Mouse (Mus musculus) brain, embryonic 18.5 days (tissue): ENCODE results near the gene Rbm28.
"Not testable (repeated sequence)": the region's sequence is repeated elsewhere in the genome, so short reads cannot be mapped to it uniquely, and the experiment has no call there.

Experiments
- DNase-seq: peaks from one replicate; pipeline ENCODE4 v3.0.0-alpha.2; 2012; ENCODE audit warnings: low read depth, low spot score

Rbm28 gene

GRCm38 (mm10) chr6:29193961-29194750 is 29.4 kb upstream of the Rbm28 start:
- no peak for DNase-seq

DNA sequence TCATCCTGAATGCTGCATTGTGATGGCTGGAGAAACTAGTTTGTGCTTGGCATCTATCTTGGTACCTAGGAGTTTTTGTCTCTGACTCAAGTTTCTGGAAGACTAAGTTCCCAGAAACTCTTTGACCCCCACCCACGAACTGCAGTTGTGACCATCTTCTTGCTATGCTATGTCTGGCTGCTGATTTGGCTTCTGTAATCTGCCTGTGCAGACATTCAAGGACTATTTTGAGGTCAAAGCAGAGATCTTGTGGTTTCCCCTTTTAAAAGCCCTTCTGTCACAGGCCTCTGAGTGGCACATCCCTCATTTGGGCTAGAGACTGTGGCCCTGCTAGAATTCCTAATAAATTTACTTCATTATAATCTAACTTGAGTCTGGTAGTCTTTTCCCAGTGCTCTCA is 23.1 kb upstream of the Rbm28 start:
- DNase-seq: no peak

DNA sequence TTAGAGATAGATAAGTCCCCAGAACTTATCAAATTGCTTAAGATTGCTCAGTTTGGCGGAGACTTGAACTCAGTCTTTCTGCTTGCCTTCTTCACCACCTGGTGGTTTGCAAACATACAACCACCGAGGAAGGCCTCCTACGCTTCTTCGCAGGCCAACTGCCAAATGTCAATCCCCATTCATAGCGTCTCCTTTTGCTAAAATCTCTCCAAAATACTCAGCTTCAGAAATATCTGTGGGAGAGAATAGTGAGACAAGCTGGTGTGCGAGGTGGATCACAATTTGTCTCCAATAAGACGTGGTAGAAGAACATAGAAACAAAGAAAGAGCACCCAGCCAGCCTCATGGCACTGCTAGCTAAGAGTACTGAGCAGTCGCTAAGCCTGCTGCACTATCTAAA is 15.0 kb upstream of the Rbm28 start:
- no peak for DNase-seq

GRCm38 (mm10) chr6:29178888-29179658 is 14.3 kb upstream of the Rbm28 start, which contains the start of gene Prrt4:
Gene Prrt4 (minus strand): TSS chr6:29179584.
- peak; percentile 56 for DNase-seq

DNA sequence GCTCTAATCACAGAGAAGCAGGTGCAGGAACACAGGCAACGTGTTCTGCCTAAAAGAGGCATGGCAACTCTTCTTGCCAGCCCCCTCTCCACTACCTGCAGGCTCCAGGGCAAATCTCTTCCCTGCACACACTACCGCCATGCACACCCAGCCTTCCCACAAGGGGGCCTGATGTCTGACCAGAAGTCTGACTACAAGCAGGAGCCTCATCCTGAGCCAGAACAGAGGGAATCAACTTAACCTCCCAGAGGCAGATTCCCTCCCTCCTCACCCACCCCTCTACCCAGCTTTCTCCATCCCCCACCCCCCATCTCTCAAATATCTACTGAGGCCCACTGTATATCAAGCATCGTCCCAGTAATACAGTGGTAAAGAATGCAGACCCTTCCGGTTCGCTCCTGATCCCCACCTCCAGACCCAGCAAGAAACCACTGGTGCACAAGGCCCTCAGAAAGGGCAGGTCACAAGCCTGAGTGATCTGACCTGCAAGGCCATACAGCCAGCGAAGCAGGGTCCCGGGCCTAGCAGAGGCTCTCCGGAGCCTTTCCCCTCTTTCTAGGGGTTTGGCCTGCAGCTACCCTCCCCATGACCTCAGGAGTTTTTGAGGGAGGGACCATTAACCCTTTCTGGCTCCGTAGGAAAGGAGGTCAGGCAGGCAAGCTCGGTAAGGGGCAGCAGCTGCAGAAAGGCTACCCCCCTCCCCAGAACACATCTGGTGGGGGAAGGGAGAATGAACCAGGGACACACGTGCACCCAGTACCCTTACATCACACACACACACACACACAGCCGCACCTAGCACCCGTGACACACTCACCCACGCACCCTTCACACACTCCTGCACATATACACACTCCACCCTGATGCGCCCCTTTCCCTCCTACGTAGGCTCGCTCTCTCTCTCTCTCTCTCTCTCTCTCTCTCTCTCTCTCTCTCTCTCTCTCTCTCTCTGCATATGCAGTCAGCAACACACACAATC is 13.4 kb upstream of the Rbm28 start:
- no peak for DNase-seq

GRCm38 (mm10) chr6:29175113-29175512 is 10.3 kb upstream of the Rbm28 start:
- no peak for DNase-seq

DNA sequence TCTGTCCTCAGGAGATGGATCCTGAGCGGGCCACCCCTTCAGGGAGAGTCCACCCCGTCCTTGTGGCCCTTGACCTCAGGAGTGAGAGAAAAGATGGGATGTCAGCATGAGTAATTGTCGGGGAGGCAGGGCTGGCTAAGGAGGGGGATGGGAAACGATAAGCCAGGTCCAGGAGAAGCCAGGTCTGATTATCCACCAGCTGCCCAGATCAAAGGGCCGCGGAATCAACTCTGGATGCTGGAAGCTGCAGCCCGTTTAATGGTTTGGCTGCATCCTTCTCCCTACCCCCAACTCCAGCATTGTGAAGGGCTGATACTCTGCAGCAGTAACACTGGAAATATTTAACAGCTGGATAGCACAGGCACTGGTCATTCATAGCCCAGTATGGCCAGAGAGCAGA is 9.6 kb upstream of the Rbm28 start:
- no peak for DNase-seq

DNA sequence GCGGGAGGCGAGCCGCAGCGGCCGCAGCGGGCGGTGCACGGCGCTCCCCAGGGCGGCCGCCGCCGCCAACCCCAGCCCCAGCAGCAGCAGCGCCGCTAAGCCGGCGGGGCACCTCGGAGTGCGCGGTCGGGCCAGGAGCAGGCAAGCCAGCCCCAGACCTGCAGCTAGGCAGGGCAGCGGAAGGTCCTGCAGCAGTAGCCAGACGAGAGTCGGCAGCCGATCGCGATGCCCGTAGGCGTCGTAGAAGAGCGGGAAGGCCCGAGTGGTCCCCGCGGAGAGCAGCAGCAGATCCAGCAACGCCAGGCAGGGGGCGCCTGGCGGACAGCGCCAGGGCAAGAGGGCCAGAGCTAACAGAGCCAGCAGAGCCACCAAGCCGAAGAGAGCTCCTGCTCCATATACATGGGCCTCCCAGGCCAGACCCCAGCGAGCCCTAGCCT is 6.2 kb upstream of the Rbm28 start:
- DNase-seq: no peak

DNA sequence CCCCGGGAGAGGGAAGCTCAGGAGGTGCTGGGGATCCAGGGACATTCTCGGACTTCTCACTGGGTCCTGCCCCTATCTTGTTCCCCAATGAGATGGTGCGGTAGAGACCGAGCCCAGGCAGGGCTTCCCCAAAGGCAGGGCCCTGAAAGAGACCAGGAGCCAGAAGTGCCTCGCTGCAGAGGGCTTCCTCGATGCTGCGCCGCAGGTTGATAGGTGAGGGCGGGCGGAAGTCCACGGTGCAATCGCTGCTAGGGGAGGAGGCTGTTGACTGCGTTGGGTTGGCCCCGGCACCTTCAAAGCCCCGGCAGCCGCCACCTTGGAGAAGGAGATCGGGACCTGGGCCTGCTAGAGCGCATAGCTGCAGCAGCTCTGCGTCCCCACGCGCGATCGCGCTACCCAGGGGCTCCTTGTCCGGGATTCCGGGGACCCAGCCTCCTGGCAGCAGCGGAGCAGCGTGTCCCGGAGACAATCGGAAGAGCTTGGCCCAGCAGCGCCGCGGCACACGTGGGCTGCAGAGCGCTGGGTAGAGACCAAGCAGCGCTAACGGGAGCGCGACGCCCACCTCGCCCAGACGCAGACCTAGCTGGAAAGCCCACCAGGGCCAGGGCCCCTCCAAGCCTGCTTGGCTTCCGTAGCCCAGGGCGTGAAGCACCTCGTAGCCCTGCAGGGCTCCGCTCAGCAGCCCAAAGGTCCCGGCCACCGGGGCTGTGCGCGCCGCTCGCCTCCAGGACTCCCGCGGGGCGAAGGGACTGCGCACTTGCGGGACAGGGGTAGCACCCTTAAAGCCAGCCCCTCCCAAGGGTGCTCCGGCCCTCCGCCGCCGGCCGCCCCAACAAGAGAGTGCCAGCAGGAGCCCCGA is 5.5 kb upstream of the Rbm28 start:
- no peak for DNase-seq

GRCm38 (mm10) chr6:29169675-29170062 is 4.9 kb upstream of the Rbm28 start:
- DNase-seq: no peak

GRCm38 (mm10) chr6:29168871-29169270 is 4.1 kb upstream of the Rbm28 start:
- DNase-seq: no peak

- DNase-seq: no peak
Observed at GRCm38 (mm10) chr6:29166196-29166595, 1.4 kb upstream of the Rbm28 start.

GRCm38 (mm10) chr6:29161291-29161690 is 3.5 kb downstream of the Rbm28 start:
- DNase-seq: not testable (repeated sequence)

DNA sequence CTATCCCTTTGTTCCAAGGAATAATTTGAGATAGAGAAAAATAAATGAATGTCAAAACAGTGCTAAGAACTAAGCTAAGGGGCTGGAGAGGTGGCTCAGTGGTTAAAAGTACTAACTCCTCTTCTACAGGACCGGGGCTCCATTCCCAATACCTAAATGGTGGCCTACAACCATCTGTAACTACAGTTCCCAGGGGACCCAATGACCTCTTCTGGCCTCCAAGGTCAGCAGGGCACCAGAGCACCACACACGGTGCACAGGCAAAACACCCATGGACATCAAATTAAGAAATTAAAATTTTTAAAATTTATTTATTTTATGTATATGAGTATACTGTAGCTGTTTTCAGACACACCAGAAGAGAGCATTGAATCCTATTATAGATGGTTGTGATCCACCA is 4.0 kb downstream of the Rbm28 start:
- DNase-seq: no peak

DNA sequence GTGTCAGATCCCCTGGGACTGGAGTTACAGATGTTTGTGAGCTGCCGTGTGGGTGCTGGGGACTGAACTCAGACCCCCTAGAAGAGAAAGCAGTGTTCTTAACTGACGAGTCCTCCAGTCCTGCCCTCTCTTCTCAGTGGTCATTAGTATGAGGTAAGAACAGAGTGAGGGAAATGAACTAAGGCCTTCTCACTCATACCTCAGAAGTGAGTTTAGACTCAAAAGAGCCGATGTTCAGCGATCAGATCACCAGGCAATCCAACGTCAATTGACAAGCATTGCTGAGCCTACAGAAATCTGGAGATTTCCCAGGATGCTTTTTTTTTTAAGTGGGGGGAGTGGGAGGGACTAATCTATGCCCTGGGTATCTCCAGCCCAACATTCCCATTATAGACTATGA is 8.5 kb downstream of the Rbm28 start:
- no peak for DNase-seq

- DNase-seq: no peak
Observed at GRCm38 (mm10) chr6:29150001-29150400, 14.8 kb downstream of the Rbm28 start.

GRCm38 (mm10) chr6:29147407-29148010 is 17.3 kb downstream of the Rbm28 start:
- no peak for DNase-seq

DNA sequence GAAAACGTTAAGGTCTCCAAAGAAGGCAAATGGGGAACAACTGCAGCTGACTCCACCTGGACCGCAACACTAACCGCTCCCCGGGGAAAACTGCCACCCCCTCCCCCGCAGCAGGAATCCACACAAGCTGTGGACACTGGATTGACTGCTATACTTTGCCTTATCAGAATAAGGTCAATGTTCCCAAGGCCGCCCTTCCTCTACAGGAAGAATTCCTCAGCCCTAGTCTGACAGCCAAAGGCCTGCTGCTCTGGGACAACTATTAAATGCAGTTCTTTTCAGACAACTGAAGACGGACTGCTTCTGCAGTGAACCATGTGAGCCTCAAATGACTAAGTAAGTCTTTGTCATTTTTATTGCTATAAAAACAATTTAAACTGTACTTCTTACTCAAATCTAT is 18.2 kb downstream of the Rbm28 start:
- no peak for DNase-seq

GRCm38 (mm10) chr6:29145456-29146307 is 19.1 kb downstream of the Rbm28 start:
- DNase-seq: no peak
